Mouse (Mus musculus): ENCODE measurements at regions not wholly inside any gene's neighbourhood (a gene's known extent, or its start where the extent isn't known, plus 50 kb on each side); places are given as distances from the start of the nearest gene placed in this dataset.

- H3K9ac ChIP-seq = no peak overlapping the region
- no peaks in the 10 kb centered on the region for H3K36me3 ChIP-seq
- no peak for ATAC-seq (replicated peaks; ENCODE audit: insufficient number of reproducible peaks, insufficient read depth, low FRiP score, low read depth)
- H3K4me2 ChIP-seq = no peak overlapping the region
- H3K4me3 ChIP-seq = no peak overlapping the region
- H3K4me1 ChIP-seq (replicated peaks) = no peaks in the 10 kb centered on the region
- no peaks in the 10 kb centered on the region for H3K27me3 ChIP-seq
- no peaks in the 10 kb centered on the region for H3K9me3 ChIP-seq (replicated peaks)
- no peak overlapping the region for H3K27ac ChIP-seq
Measured at GRCm38 (mm10) chr15:67792822-67793221, 1292.1 kb upstream of the Lrrc6 start.

- Histone ChIP-seq H3K9me3 (replicated peaks) (no peaks in the 10 kb centered on the region), H3K4me1 (replicated peaks) (peaks cover 3% of the 10 kb centered on the region; the same call in 1 of the 2 replicates), H3K9ac (no peak overlapping the region), H3K27me3 (no peaks in the 10 kb centered on the region), H3K4me3 (no peak overlapping the region), H3K4me2 (no peak overlapping the region), H3K27ac (no peak overlapping the region), H3K36me3 (no peaks in the 10 kb centered on the region)
- no peak for ATAC-seq (replicated peaks; ENCODE audit: insufficient number of reproducible peaks, insufficient read depth, low FRiP score, low read depth)
Measured at GRCm38 (mm10) chr15:67788587-67788986, 1287.9 kb upstream of the Lrrc6 start.

GRCm38 (mm10) chr15:67785583-67785982 is 1284.9 kb upstream of the Lrrc6 start:
- H3K27me3 ChIP-seq = no peaks in the 10 kb centered on the region
- H3K9me3 ChIP-seq (replicated peaks) = no peaks in the 10 kb centered on the region
- H3K4me1 ChIP-seq (replicated peaks) = peaks cover 3% of the 10 kb centered on the region; the same call in 1 of the 2 replicates
- ATAC-seq (replicated peaks; ENCODE audit: insufficient number of reproducible peaks, insufficient read depth, low FRiP score, low read depth) = no peak
- H3K9ac ChIP-seq = no peak overlapping the region
- no peak overlapping the region for H3K27ac ChIP-seq
- H3K4me2 ChIP-seq = no peak overlapping the region
- no peak overlapping the region for H3K4me3 ChIP-seq
- H3K36me3 ChIP-seq = no peaks in the 10 kb centered on the region
- 25% methylated on average over 2 of the region's 2 CpGs for WGBS

GRCm38 (mm10) chr15:67783754-67784153 is 1283.0 kb upstream of the Lrrc6 start:
- Histone ChIP-seq H3K4me2 (no peak overlapping the region), H3K27ac (no peak overlapping the region), H3K27me3 (no peaks in the 10 kb centered on the region), H3K4me3 (no peak overlapping the region), H3K9me3 (replicated peaks) (no peaks in the 10 kb centered on the region), H3K9ac (no peak overlapping the region), H3K36me3 (no peaks in the 10 kb centered on the region), H3K4me1 (replicated peaks) (peaks cover 3% of the 10 kb centered on the region; the same call in 1 of the 2 replicates)
- 79% methylated on average over 1 of the region's 1 CpGs for WGBS
- ATAC-seq (replicated peaks; ENCODE audit: insufficient number of reproducible peaks, insufficient read depth, low FRiP score, low read depth) = no peak

GRCm38 (mm10) chr15:67782505-67782904 is 1281.8 kb upstream of the Lrrc6 start:
- Histone ChIP-seq H3K9me3 (replicated peaks) (no peaks in the 10 kb centered on the region), H3K4me3 (no peak overlapping the region), H3K4me2 (no peak overlapping the region), H3K4me1 (replicated peaks) (peaks cover 3% of the 10 kb centered on the region; the same call in 1 of the 2 replicates), H3K9ac (no peak overlapping the region), H3K36me3 (no peaks in the 10 kb centered on the region), H3K27me3 (no peaks in the 10 kb centered on the region), H3K27ac (no peak overlapping the region)
- 89% methylated on average over 4 of the region's 4 CpGs for WGBS
- ATAC-seq (replicated peaks; ENCODE audit: insufficient number of reproducible peaks, insufficient read depth, low FRiP score, low read depth) = no peak

- WGBS = 62% methylated on average over 2 of the region's 2 CpGs
- peaks cover 3% of the 10 kb centered on the region; the same call in 1 of the 2 replicates for H3K4me1 ChIP-seq (replicated peaks)
- no peak overlapping the region for H3K9ac ChIP-seq
- H3K9me3 ChIP-seq (replicated peaks) = no peaks in the 10 kb centered on the region
- no peak overlapping the region for H3K27ac ChIP-seq
- H3K27me3 ChIP-seq = no peaks in the 10 kb centered on the region
- H3K4me2 ChIP-seq = no peak overlapping the region
- ATAC-seq (replicated peaks; ENCODE audit: insufficient number of reproducible peaks, insufficient read depth, low FRiP score, low read depth) = no peak
- no peak overlapping the region for H3K4me3 ChIP-seq
- H3K36me3 ChIP-seq = no peaks in the 10 kb centered on the region
Measured at GRCm38 (mm10) chr15:67780856-67781255, 1280.1 kb upstream of the Lrrc6 start.

GRCm38 (mm10) chr15:67767624-67768023 is 1266.9 kb upstream of the Lrrc6 start:
- H3K9me3 ChIP-seq (replicated peaks) = no peaks in the 10 kb centered on the region
- no peak overlapping the region for H3K27ac ChIP-seq
- H3K36me3 ChIP-seq = no peaks in the 10 kb centered on the region
- 64% methylated on average over 3 of the region's 3 CpGs for WGBS
- H3K4me3 ChIP-seq = no peak overlapping the region
- H3K27me3 ChIP-seq = no peaks in the 10 kb centered on the region
- no peak for ATAC-seq (replicated peaks; ENCODE audit: insufficient number of reproducible peaks, insufficient read depth, low FRiP score, low read depth)
- no peak overlapping the region for H3K9ac ChIP-seq
- no peaks in the 10 kb centered on the region for H3K4me1 ChIP-seq (replicated peaks)
- no peak overlapping the region for H3K4me2 ChIP-seq

GRCm38 (mm10) chr15:67759221-67759620 is 1258.5 kb upstream of the Lrrc6 start:
- no peak for ATAC-seq (replicated peaks; ENCODE audit: insufficient number of reproducible peaks, insufficient read depth, low FRiP score, low read depth)
- no peaks in the 10 kb centered on the region for H3K36me3 ChIP-seq

GRCm38 (mm10) chr15:67750582-67750981 is 1249.9 kb upstream of the Lrrc6 start:
- no peak overlapping the region for H3K4me2 ChIP-seq
- no peaks in the 10 kb centered on the region for H3K9me3 ChIP-seq (replicated peaks)
- H3K4me3 ChIP-seq = no peak overlapping the region
- no peak for ATAC-seq (replicated peaks; ENCODE audit: insufficient number of reproducible peaks, insufficient read depth, low FRiP score, low read depth)
- no peak overlapping the region for H3K27ac ChIP-seq
- no peaks in the 10 kb centered on the region for H3K27me3 ChIP-seq
- no peaks in the 10 kb centered on the region for H3K36me3 ChIP-seq
- no peaks in the 10 kb centered on the region for H3K4me1 ChIP-seq (replicated peaks)
- no peak overlapping the region for H3K9ac ChIP-seq

More at GRCm38 (mm10) chr15:67759221-67759620, 1258.5 kb upstream of the Lrrc6 start:
- H3K9ac ChIP-seq = no peak overlapping the region
- H3K4me3 ChIP-seq = no peak overlapping the region
- H3K27ac ChIP-seq = no peak overlapping the region
- no peaks in the 10 kb centered on the region for H3K27me3 ChIP-seq
- H3K4me2 ChIP-seq = no peak overlapping the region
- 79% methylated on average over 4 of the region's 4 CpGs for WGBS
- no peaks in the 10 kb centered on the region for H3K4me1 ChIP-seq (replicated peaks)
- no peaks in the 10 kb centered on the region for H3K9me3 ChIP-seq (replicated peaks)

GRCm38 (mm10) chr15:67743332-67743731 is 1242.6 kb upstream of the Lrrc6 start:
- H3K4me2 ChIP-seq = no peak overlapping the region
- H3K4me1 ChIP-seq (replicated peaks) = no peaks in the 10 kb centered on the region
- H3K27ac ChIP-seq = no peak overlapping the region
- H3K9me3 ChIP-seq (replicated peaks) = no peaks in the 10 kb centered on the region
- ATAC-seq (replicated peaks; ENCODE audit: insufficient number of reproducible peaks, insufficient read depth, low FRiP score, low read depth) = no peak
- no peaks in the 10 kb centered on the region for H3K27me3 ChIP-seq
- H3K9ac ChIP-seq = no peak overlapping the region
- H3K4me3 ChIP-seq = no peak overlapping the region
- no peaks in the 10 kb centered on the region for H3K36me3 ChIP-seq
- WGBS = 50% methylated on average over 2 of the region's 2 CpGs

- ATAC-seq (replicated peaks; ENCODE audit: insufficient number of reproducible peaks, insufficient read depth, low FRiP score, low read depth) = no peak
- no peaks in the 10 kb centered on the region for H3K4me1 ChIP-seq (replicated peaks)
- WGBS = 50% methylated on average over 1 of the region's 1 CpGs
- no peak overlapping the region for H3K4me3 ChIP-seq
- H3K9me3 ChIP-seq (replicated peaks) = no peaks in the 10 kb centered on the region
- H3K9ac ChIP-seq = no peak overlapping the region
- no peaks in the 10 kb centered on the region for H3K27me3 ChIP-seq
- no peaks in the 10 kb centered on the region for H3K36me3 ChIP-seq
- no peak overlapping the region for H3K27ac ChIP-seq
- H3K4me2 ChIP-seq = no peak overlapping the region
Measured at GRCm38 (mm10) chr15:67732988-67733387, 1232.3 kb upstream of the Lrrc6 start.

GRCm38 (mm10) chr15:67729492-67729891 is 1228.8 kb upstream of the Lrrc6 start:
- ATAC-seq (replicated peaks; ENCODE audit: insufficient number of reproducible peaks, insufficient read depth, low FRiP score, low read depth) = no peak
- no peak overlapping the region for H3K4me2 ChIP-seq
- no peaks in the 10 kb centered on the region for H3K36me3 ChIP-seq
- H3K9ac ChIP-seq = no peak overlapping the region
- WGBS = 72% methylated on average over 8 of the region's 8 CpGs
- no peaks in the 10 kb centered on the region for H3K27me3 ChIP-seq
- no peak overlapping the region for H3K27ac ChIP-seq
- peaks cover 6% of the 10 kb centered on the region for H3K4me1 ChIP-seq (replicated peaks)
- H3K9me3 ChIP-seq (replicated peaks) = no peaks in the 10 kb centered on the region
- no peak overlapping the region for H3K4me3 ChIP-seq
